Mouse (Mus musculus) telencephalon, adult 2 months (tissue): ENCODE results near the gene Cux2.

Experiments used
- DNase-seq: peaks from one replicate; pipeline ENCODE4 v3.0.0-alpha.2; 2011; ENCODE audit warnings: low read depth, low spot score

Cux2 gene

DNA sequence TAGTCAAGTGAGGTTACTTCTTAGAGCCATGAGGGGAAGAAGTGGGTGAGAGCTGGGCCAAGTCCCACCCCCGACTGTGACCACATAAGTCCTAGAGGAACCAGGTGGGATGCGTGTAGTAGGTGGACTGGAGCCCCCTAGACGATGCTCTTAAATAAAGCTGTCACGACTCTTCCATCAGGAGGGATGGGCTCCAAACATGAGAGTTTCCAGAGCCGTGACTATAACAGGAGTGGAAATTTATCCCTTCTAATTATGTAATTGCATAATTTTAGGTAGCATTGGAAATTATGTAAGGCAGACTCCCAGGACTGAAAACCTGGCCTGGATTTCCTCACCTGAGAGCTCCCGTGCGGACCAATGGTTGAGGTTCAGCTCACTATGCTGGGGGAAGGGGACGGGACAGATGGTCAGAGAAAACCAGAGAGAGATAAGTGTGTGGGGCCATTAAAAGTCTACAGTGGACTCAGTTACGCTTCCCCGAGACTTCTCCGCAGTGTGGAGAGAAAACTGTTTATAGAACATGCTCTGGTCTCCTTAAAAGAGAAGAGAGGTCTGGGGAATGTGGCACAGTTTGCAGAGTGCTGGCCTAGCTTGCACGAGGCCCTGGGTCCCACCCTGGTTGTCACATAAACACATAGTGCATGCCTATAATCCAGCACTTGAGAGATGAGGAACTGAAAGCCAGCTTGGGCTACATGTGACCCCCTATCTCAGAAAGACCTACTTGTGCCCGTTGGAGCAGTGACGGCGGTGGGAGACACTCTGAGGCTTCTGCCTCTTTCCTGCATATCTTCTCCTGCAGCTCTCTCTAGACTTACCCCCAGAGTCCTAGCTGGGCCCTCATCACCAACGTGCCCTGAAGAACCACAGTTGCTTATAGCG, 126.7 kb downstream of the Cux2 start:
- DNase-seq, result peak; percentile 62

- no peak for DNase-seq
These were observed 130.7 kb downstream of the Cux2 start for GRCm38 (mm10) chr5:121919216-121919615.

DNA sequence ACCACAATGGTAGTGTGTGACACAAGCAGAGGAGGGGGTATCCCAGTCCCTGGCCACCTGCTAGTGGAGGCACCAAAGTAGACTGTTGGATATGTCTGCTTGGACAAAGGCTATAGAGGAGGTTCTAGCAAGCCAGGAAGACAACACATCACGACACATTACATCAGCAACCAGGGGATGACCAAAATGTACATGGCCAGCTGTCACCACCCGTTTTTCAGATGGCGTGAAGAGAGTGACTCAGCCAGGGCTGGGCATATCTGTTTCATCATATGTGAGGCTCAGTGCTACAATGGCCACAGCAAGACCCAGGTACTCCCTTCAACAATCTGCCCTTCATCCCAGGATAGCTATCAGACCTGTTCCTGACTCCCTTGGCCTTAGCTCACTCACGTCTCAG, 133.1 kb downstream of the Cux2 start:
- DNase-seq, result no peak

DNA sequence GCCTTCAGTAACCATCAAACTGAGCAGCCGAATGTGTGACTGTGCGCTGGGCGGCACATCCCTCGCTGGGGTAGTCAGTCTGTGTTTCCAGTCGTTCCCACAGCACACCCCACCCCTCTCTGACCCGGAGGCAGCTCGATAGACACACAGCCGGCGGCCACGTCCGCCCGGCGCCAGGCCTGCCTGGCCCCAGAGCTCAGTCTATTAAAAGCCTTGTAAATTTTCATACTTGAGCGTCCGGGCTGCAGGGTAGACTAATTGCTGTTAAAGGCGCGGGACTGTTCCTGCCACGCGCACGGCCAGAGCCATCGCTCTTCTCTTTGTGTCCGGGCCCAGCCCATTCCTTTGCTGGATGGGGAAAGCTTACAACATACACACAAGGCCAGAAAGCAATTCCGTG, 135.9 kb downstream of the Cux2 start:
- no peak for DNase-seq

GRCm38 (mm10) chr5:121909226-121909985, 140.5 kb downstream of the Cux2 start:
- DNase-seq, result no peak

- no peak for DNase-seq
These were observed 144.2 kb downstream of the Cux2 start for GRCm38 (mm10) chr5:121905671-121906070.

DNA sequence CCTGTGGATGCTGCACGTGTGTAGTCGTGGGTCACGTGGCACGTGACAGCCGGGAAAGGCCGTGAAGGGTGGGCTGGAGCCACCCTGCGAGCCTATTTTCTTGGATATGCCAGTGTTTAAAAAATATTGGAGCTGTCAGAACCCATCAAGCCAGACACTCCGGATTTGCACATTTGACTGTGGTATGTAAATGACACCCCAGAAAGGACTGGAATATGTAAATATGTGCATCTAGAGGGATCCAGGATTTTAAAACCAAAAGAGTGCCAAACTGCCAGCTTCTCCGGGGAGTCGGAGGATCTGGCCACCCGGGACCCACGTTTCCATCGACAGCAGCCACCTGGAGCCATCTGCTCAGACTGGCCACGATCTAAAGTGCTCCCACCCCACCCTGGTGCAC, 145.1 kb downstream of the Cux2 start:
- no peak for DNase-seq

- DNase-seq, result no peak
These were observed 146.8 kb downstream of the Cux2 start for GRCm38 (mm10) chr5:121902809-121903745.

DNA sequence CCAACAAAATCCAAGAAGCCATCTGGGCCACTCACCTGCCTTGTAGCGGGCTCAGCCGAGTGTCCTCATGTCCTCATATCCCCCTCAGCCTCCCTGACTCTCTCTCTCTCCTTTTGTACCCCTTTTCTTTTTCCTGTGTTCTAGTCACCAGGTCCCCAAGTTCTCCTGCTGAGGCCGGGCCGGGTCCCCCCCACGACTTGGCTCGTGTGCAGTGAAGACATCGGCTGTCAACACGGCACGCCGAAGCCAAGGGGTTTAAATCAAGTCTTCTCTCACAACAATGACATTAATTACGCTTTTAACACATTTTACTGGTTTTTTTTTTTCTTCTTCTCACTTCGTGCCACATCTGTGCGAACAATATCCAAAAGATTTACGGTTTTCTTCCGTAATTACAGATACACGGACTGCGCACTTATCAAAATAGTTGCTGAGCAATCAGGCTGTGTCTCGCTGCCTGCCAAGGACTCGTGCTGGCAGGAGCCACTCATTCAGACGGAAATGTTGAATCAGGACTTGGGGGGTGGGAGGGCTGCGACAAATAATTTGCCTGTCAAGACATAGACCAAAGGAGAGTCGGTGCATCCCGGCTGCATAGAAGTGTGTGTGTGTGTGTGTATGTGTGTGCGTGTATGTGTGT, 154.7 kb downstream of the Cux2 start:
- DNase-seq, result no peak

DNA sequence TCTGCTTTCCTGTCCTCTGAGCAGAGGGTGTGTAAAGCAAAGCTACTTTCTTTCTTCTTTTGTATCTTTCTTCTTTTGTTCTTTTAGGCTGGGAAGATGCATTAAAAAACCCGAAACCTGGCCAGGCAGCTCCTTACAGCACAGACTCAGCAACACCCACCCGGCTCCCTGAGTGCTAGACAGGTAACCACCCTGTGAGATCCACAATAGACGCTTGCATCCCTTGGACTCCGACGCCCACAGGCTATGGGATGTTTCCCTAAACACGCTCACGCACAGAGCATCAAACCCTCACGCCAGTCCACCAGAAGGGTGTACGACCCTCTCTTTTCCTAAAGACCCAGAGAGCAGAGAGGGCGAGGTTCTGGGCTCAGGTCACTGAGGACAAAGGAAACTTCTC, 155.3 kb downstream of the Cux2 start:
- DNase-seq, result no peak

- no peak for DNase-seq
These were observed 156.3 kb downstream of the Cux2 start for GRCm38 (mm10) chr5:121893581-121893980.

GRCm38 (mm10) chr5:121892281-121892680, 157.6 kb downstream of the Cux2 start:
- peak; percentile 81 for DNase-seq

GRCm38 (mm10) chr5:121890925-121891324, 159.0 kb downstream of the Cux2 start:
- no peak for DNase-seq

- no peak for DNase-seq
These were observed 160.0 kb downstream of the Cux2 start for GRCm38 (mm10) chr5:121889819-121890362.

DNA sequence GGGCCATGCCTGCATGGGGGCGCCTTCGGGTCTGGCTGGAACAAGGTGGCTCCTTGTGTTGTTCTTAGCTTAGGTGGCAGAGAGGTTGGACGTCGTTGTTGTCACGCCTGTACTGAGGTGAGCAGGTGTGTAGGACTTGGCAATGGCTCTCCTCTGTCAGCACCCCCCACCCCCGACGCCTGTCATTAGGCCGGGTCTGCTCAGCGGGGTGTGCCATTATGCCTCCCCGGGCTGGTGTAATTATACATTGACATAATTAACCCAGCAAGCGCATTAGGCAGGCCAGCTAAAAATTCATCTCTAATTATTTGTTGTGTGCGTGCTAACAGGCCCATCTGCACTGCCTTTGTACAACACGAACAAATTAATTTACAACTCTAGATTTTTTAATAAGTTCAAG, 160.5 kb downstream of the Cux2 start:
- no peak for DNase-seq

GRCm38 (mm10) chr5:121883356-121883755, 166.5 kb downstream of the Cux2 start:
- DNase-seq, result no peak

DNA sequence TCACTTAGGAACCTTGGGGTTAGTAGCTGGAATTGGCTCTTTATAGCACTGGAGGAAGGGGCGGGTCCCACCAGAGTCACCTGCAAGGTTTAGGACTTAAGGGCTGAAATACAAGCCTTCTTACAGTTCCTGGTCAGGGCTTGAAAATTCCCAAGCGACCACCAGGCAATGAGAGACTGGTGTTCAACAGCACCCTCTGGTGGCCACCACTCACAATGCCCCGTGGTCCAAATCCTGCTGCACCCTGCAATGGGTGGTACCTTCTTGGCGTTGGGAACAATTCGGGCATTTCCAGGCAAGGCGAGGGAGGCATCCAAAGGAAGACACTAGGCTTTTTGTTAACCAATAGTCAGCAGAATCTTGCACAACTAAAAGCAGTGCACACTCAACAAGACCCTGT, 170.7 kb downstream of the Cux2 start:
- no peak for DNase-seq

DNA sequence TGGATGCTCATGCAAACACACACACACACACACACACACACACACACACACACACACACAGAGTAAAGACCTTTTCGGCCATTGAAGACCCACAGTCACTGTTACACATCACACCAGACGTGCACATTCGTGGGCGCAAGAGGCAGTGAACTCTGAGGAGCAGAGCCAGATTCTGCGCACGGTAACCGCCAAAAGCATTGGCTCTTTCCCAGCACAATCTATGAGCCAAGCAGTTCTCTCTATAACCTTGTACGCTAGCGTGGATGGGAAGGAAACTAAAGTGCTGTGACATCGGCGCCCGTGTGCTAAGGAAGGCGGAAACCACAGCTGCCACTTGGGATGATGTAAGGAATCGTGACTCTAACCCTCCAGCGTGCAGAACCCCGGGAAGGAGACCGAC, 171.2 kb downstream of the Cux2 start:
- DNase-seq, result no peak

GRCm38 (mm10) chr5:121876901-121877300, 173.0 kb downstream of the Cux2 start:
- DNase-seq, result no peak

DNA sequence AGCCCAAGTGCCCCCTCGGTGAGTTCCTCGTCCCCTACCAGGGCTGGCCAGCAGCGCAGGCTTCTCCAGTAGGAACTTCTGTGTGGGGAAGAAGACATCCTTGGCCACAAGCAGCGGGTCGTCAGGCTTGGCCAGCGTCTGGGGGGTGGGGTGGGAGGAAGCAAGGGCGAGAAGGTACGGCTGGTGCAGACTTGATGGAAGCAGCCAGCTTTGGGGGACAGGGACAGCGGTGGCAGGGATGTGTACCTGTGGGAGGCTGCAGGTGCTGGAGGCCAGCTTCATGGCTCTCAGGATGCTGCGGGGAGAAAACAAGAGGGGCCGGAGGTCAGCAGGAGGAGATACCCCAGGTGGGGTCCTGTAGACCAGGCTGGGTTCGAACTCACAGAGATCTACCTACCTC, 174.9 kb downstream of the Cux2 start:
- no peak for DNase-seq

GRCm38 (mm10) chr5:121872158-121872557, 177.7 kb downstream of the Cux2 start:
- no peak for DNase-seq
